Mouse (Mus musculus): ENCODE results near the gene Mpv17. TPM values are rescaled to one million over a fixed set of nuclear protein-coding genes. Genes with fewer than 3 reads are reported as not detected.

Mpv17 gene
- polyA plus RNA-seq, 1 experiment from 2014 or later: 72.3 TPM

DNA sequence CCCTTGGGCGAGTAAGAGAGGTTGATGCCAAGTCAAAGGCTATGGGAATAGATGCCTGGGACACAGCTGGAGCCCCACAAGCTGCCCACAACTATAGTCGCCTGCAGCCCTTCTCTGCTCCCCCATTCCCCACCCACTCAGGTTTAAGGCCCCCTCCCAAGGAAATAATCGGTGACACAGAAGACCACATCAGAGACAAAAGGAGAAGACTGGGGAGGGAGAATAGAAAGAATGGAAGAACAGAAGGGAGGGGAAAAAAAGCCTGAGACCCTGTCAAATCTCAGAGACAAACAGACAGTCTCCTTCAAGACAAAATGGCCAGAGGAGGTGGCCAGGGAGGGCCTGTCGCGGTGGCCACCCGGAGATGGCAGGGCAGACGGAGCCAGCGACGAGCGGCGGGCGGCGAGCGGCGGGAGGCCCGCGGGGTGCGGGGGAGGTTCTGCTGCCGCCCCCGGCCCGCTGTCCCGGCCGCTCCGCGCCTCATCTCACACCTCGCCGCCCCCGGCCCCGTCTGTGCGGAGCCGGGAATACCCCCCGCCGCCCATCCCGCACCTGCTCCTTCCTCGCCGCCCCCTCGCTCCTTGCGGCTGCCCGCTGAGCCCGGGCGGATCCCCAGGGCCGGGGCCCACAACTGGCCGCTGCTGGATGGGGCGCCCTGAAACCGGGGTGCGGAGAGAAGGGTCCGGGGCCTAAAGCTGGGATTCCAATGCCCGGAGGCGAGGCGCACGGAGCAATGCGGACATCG, 61.6 kb downstream of the Mpv17 start:
- ATAC-seq (ENCODE audit: insufficient number of reproducible peaks, insufficient read depth, low FRiP score, low read depth): no peak
- Histone ChIP-seq H3K27ac (ENCODE audit: low read length) (no peak overlapping the region), H3K4me1 (ENCODE audit: control insufficient read depth, insufficient read depth, low read length) (peaks cover 28% of the 10 kb centered on the region), H3K9me3 (ENCODE audit: control insufficient read depth, low read depth, low read length) (no peaks in the 10 kb centered on the region), H3K4me3 (ENCODE audit: low read depth, low read length) (peak overlapping the region; percentile 35), H3K27me3 (ENCODE audit: control insufficient read depth, insufficient read depth, low read length) (peaks cover 67% of the 10 kb centered on the region), H3K4me2 (replicated peaks; ENCODE audit: low read depth, low read length) (peak overlapping the region; percentile 78), H3K36me3 (ENCODE audit: control insufficient read depth, insufficient read depth, low read length) (no peaks in the 10 kb centered on the region), H3K9ac (replicated peaks; ENCODE audit: low read depth, low read length) (no peak overlapping the region)
- 2% methylated on average over 51 of the region's 53 CpGs for WGBS

Other genes with a start within 250 kb of the Mpv17 start
- 476 and 515 TPM in 2 replicates for gene Ost4, start 246.5 kb downstream of the Mpv17 start, polyA plus RNA-seq (2014; fragmentation: Nextera tagmentation; extraction: Ambion mirVana)
- gene Emilin1, start 240.8 kb downstream of the Mpv17 start, polyA plus RNA-seq (2014; fragmentation: Nextera tagmentation; extraction: Ambion mirVana): 208 and 230 TPM in 2 replicates
- gene Khk, start 232.8 kb downstream of the Mpv17 start, polyA plus RNA-seq (2014; fragmentation: Nextera tagmentation; extraction: Ambion mirVana): 19.2 and 24.2 TPM in 2 replicates
- 5.7 and 6.4 TPM in 2 replicates for gene Cgref1, start 208.7 kb downstream of the Mpv17 start, polyA plus RNA-seq (2014; fragmentation: Nextera tagmentation; extraction: Ambion mirVana)
- 102 and 104 TPM in 2 replicates for gene Preb, start 193.9 kb downstream of the Mpv17 start, polyA plus RNA-seq (2014; fragmentation: Nextera tagmentation; extraction: Ambion mirVana)
- gene Tcf23, start 185.6 kb downstream of the Mpv17 start, polyA plus RNA-seq (2014; fragmentation: Nextera tagmentation; extraction: Ambion mirVana): 0.50 and 0.55 TPM in 2 replicates
- 173 and 186 TPM in 2 replicates for gene Atraid, start 105.9 kb downstream of the Mpv17 start, polyA plus RNA-seq (2014; fragmentation: Nextera tagmentation; extraction: Ambion mirVana)
- 9.2 and 9.7 TPM in 2 replicates for gene Slc5a6, start 105.3 kb downstream of the Mpv17 start, polyA plus RNA-seq (2014; fragmentation: Nextera tagmentation; extraction: Ambion mirVana)
- 21.7 and 26.3 TPM in 2 replicates for gene Cad, start 99.5 kb downstream of the Mpv17 start, polyA plus RNA-seq (2014; fragmentation: Nextera tagmentation; extraction: Ambion mirVana)
- gene Dnajc5g, start 48.0 kb downstream of the Mpv17 start, polyA plus RNA-seq (2014; fragmentation: Nextera tagmentation; extraction: Ambion mirVana): not detected in 2 replicates
- gene Slc30a3, start 46.0 kb downstream of the Mpv17 start, polyA plus RNA-seq (2014; fragmentation: Nextera tagmentation; extraction: Ambion mirVana): 0.30 and 0.52 TPM in 2 replicates
- not detected in 2 replicates for gene Trim54, start 37.5 kb downstream of the Mpv17 start, polyA plus RNA-seq (2014; fragmentation: Nextera tagmentation; extraction: Ambion mirVana)
- not detected in 2 replicates for gene Ucn, start 15.4 kb downstream of the Mpv17 start, polyA plus RNA-seq (2014; fragmentation: Nextera tagmentation; extraction: Ambion mirVana)
- gene Gm29609, start 25.7 kb upstream of the Mpv17 start, polyA plus RNA-seq (2014; fragmentation: Nextera tagmentation; extraction: Ambion mirVana): 1.1 and 1.8 TPM in 2 replicates
- 63.2 and 77.7 TPM in 2 replicates for gene Gtf3c2, start 25.9 kb upstream of the Mpv17 start, polyA plus RNA-seq (2014; fragmentation: Nextera tagmentation; extraction: Ambion mirVana)
- gene Snx17, start 39.0 kb upstream of the Mpv17 start, polyA plus RNA-seq (2014; fragmentation: Nextera tagmentation; extraction: Ambion mirVana): 123 and 125 TPM in 2 replicates
- 52.5 and 60.2 TPM in 2 replicates for gene Eif2b4, start 39.2 kb upstream of the Mpv17 start, polyA plus RNA-seq (2014; fragmentation: Nextera tagmentation; extraction: Ambion mirVana)
- gene Zfp513, start 48.1 kb upstream of the Mpv17 start, polyA plus RNA-seq (2014; fragmentation: Nextera tagmentation; extraction: Ambion mirVana): 5.1 and 5.6 TPM in 2 replicates
- 108 and 112 TPM in 2 replicates for gene Ppm1g, start 66.4 kb upstream of the Mpv17 start, polyA plus RNA-seq (2014; fragmentation: Nextera tagmentation; extraction: Ambion mirVana)
- 168 and 169 TPM in 2 replicates for gene Nrbp1, start 86.6 kb upstream of the Mpv17 start, polyA plus RNA-seq (2014; fragmentation: Nextera tagmentation; extraction: Ambion mirVana)
- gene Gm9970, start 87.0 kb upstream of the Mpv17 start, polyA plus RNA-seq (2014; fragmentation: Nextera tagmentation; extraction: Ambion mirVana): 0.51 and 1.0 TPM in 2 replicates
- 63.6 and 68.9 TPM in 2 replicates for gene Krtcap3, start 97.4 kb upstream of the Mpv17 start, polyA plus RNA-seq (2014; fragmentation: Nextera tagmentation; extraction: Ambion mirVana)
- 35.5 and 41.4 TPM in 2 replicates for gene Ift172, start 136.9 kb upstream of the Mpv17 start, polyA plus RNA-seq (2014; fragmentation: Nextera tagmentation; extraction: Ambion mirVana)
- gene Fndc4, start 141.8 kb upstream of the Mpv17 start, polyA plus RNA-seq (2014; fragmentation: Nextera tagmentation; extraction: Ambion mirVana): 44.4 and 46.0 TPM in 2 replicates
- gene Gckr, start 143.2 kb upstream of the Mpv17 start, polyA plus RNA-seq (2014; fragmentation: Nextera tagmentation; extraction: Ambion mirVana): 0.32 TPM in 1 of 2 replicates, not detected in the other

Data from stomach, embryonic 14.5 days (tissue).